Mouse (Mus musculus): ENCODE measurements around the gene Lsm10.
A peak's percentile ranks its signal among the peaks of the same experiment; 100 is the strongest.

Gene Lsm10

DNA sequence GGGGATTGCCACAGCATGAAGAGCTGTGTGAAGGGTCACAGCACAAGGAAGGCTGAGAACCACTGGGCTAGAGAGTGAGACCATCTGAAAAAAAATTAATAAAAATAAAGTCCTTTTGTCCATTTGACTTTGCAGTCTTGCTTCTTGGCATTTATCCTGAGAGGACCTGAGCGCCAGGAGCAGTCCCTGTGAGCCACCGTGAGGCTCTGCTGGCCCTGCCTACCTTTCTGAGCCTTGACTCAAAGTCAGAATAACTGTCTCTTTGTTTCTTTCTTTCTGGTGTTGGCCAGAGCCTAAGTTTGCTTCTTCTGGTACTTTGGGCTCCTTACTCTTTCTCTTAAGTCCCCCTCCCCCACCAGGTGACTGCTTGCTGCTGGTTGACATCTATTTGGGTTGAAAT is 24.1 kb downstream of the Lsm10 start:
- no peak for DNase-seq

DNA sequence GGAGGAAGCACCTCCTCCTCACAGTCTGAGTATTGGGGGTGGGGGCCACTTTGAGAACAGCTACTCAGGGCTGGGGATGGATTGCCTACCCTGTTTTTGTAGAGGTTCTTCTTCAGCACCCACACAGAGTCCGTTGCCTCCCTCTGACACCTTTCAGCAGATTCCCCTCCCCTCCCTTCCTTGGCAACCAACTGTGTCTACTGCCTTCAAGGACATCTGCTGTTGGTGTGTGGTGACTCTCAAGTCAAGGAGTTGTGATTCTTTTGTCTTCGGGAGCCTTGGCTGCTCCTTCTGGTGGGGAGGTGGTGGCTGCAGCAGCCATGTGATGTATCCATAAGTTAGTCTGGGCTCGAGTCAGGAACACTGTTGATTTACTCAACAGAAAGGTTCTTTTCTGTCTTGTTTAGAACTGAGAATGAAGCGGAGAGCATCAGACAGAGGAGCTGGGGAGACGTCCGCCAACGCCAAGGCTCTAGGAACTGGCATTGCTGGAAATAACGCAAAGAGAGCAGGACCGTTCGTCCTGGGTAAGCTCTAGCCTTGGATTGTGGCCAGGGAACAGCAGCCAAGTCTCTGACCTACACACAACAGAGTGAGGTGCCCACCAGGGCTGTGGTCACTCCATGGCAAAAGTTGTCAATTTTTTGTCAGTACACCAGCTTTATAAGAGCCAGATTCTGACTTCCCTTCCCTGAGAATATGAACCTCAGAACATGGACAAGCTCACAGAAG is 27.1 kb downstream of the Lsm10 start:
- DNase-seq: no peak

DNA sequence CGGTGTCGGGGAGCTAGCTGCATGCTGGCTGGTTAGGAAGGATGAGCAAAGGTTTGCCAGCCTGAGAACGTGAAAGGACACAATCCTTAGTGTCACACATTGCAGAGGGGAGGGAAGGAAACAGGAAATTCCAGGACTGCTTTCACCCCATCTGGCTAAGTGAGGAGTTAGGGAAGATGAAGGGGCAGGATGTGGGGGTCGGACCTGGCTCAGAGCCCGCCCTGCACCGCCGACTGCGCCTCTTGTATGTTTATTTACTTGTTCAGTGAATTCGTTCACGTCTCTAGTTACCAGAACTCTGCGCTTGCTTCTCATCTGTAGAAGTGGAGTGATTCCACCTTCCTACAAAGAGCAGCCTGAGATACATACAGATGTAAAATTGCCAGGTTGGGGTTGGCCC is 34.1 kb downstream of the Lsm10 start:
- no peak for DNase-seq

DNA sequence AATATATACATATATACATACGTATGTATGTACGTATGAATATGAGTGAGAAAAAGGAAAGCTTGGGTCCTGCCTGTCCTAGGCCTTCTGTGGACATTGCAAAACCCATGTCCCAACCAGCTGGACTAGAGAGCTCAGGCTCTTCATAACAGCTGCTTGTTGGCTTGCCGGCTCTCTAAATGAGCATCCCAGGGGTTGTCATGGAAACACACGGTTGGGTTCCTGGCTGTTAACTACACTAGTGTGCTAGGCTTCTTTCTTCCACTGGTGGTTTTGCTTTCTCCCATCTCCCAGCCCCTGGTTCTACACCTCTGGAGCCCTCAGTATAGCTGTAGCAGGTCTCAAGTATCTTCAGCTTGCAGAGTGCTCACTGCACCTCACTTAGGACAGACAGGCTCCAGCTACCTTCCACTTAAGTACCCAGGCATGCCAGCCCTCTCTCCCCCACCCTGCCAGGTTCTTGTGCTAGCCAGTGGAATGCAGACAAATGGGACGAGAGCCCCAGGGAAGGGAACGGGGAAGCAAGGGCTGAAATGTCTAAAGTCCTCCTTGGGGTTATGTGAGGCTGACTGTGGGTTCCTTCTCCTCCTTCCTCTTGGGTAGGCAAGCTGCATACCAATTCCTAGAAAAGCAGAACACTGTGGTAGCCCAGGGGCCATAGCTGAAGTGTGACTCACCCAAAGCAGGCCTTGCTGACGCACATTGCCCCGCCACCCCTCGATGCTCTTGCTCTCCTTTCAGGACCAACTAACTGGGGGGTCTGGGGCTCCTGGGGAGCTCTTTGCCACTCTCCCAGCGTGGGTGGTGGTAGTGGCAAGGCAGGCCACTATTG is 35.1 kb downstream of the Lsm10 start:
- no peak for DNase-seq

DNA sequence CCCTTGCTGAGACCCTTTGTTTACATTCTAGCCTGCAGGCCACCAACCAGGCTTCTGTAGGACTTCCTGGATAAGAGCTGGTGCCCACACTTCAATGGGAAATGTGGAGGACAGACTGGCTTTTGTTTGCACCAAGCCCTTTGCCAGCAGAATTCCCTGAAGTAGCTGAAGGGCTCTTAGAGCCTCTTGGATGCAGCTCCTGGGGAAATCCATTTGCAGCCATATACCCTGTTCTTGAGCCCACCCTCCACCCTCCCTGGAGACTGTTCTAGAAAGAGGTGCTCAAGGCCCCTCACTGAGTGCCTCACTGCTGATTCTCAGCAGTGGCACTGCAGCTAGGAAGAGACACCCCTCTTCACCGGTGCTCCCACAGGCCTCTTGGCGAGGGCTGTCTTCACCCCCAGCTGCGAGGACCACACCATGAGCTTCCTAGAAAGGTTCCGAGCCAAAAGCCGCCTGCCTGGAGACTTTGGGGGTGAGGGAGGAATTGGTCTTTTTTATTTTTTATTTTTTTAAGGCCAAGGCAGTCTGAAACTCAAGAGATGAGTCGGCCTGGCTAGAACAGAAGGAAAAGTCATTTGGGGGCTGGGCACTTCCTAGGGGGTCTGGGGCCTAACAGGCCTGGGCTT is 36.3 kb downstream of the Lsm10 start:
- no peak for DNase-seq

DNA sequence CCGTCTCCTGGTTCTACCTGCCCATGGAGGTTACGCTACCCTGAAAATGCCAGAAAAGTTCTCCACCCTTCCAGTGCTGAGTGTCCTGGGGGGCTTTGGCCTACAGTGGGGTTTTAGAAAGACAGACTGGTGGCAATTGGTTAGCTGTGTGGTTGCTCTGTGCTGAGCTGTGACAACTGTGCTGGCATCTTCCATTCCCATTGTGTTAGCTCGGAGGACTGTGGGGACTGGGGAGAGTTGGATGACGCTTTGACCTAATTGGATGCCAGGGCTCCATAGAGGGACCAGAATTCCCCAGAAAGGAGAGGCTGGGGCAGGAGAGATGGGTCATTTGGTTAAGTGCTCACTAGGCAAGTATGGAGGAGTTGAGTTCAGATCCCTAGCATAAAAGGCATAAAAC is 37.8 kb downstream of the Lsm10 start:
- no peak for DNase-seq

DNA sequence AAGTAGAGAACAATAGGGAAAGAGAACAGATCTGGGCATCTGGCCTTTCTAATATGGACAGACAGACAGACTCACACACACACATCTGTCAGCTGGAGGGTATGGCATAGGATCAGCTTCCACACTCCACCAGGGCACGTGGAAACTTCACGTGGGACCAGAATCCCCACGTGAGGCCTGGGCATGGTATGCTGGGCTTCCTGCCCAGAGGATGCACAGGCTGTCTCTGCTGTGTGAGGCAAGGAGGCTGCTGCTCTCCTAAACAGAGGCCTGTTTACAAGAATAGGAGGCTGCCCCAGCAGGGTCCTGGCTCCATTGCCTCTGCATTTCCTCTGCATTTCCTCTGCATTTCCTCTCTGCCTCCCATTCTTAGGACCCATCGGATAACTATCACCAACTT is 38.2 kb downstream of the Lsm10 start:
- no peak for DNase-seq

DNA sequence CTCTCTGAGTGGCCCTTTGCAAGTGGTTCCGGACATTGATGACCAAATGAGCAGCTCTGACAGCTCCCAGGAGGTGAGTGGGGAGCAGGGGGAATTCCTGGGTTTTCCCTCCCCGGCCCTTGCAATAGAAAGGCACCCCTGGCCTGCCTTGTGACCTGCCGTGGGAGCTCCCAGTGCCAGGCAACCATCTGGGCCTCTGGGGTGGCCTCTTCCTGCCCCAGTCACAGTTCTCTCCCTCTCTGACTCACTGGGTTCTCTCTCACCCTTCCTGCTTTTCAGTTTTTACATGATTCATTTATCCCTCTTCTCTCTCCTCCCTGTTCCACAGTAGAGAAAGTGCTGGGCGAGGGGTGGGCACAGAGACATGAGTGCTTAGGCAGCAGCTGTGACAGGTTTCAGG is 41.4 kb downstream of the Lsm10 start:
- no peak for DNase-seq

DNA sequence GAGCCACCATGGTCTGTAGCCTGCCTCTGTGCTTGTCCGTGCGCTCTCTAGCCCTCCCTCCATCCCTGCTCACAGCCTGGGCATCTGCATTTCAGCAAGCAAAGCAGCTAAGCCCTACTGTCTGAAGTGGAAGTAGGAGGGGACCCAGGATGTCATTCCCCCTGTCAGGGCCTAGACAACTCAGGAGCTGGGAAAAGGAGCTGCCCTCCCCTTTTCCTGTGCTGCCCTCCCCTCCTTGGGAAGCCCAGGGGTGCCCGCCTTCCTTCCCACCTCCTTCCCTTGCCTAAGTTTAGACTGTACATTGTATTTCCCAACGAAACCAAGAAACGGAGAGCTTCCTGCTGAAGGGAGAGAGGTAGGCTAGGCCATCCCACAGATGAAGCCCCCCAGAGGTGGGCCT is 44.6 kb downstream of the Lsm10 start:
- DNase-seq: no peak

DNA sequence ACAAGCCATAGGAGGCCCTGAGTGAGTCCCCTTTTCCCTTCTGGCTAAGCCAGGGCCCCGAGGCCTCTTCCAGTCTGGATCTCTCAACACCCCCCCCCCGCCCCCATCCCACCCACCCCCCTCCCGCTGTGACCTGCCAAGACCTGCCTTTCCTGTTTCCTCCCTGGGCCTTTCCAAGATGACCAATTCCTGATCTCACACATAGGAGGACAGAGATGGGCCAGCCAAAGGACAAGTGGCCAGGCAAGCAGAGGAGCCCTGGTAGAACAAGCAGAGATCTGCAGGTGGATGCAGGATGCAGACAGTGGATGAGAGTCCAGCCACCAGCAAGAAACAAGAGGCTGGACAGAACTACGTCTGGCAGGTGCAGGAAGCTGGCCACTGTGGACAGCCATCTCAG is 49.0 kb downstream of the Lsm10 start:
- no peak for DNase-seq

DNA sequence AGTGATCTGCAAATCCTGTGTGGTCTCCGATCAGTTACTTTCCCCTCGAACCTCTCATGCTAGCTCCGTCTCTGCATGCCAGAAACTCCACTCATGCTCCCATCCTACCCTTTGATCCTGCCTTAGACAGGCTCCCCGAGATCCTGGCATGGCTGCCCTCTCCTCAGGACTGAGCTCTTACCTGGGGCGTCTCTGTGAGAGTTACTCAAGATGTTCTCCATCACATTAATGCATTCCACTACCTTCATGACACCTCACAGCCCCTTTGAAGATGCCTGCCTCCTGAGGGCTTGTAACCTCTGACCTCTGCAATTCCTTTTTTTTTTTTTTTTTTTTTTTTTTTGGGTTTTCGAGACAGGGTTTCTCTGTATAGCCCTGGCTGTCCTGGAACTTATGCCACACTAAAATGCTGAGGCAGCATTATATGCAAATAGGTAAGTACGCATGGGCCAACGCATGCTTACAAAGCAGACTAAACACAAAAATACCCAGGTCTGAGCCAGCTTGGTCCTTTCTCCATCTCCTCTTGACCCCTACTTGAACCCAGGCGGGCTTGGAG is 50.6 kb downstream of the Lsm10 start:
- DNase-seq: no peak

DNA sequence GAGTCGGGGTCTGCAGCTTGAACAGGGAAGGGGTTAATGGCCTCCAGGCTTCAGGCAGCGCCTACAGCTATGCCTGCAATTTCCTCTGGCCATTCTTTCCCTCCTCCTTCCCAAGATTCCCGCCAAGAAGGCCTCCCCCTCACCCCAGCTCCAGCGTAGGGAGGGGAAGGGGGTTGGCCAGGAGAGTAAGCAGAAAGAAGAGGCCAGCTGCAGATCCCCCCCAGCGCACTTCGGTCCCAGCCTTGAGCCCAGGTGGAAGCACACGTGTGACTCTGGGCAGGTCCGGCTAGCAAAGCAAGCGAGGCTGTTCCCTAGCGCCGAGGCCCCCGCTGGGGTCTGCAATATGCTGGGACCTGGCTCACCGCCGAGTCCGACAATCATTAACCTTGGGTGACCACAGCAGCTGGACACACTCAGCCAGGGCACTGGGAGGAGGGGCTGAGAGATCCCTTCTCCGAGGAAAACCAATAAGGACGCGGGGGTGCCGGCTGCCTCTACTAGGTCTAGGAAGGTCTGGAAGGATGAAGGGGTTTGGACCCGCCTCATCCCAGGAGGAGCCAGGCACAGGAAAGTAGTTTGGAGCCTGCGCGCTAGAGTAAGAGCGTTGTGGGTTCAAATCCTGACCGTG is 51.2 kb downstream of the Lsm10 start, which contains the start of gene Eva1b:
Gene Eva1b (plus strand): TSS at position 212 of the 628 bp plus-strand sequence.
- peak in 1 of 2 experiments; percentile 35 for DNase-seq
